Mouse (Mus musculus) CH12.LX (cell line): ENCODE data around the gene Ttc36.

ENCODE experiments used
- CTCF ChIP-seq, 2 experiments: IDR thresholded peaks in 1 of 2; conservative IDR thresholded peaks in 1 of 2; 2 replicates each; pipeline ENCODE4 v1.5.1; 2011 to 2012; ENCODE audit warnings: low read depth in 2 of 2, low read length in 2 of 2, improper control_type of control experiment in 1 of 2, inconsistent platforms in 1 of 2, mild to moderate bottlenecking in 1 of 2, moderate library complexity in 1 of 2
- GABPA ChIP-seq: IDR thresholded peaks from 2 replicates; pipeline ENCODE4 v1.6.1; 2012; ENCODE audit warnings: low read depth, low read length, improper control_type of control experiment, inconsistent platforms; ENCODE audit not compliant: insufficient replicate concordance
- HCFC1 ChIP-seq: IDR thresholded peaks from 2 replicates; pipeline ENCODE4 v1.6.1; 2012; ENCODE audit warnings: low read depth, mild to moderate bottlenecking, inconsistent platforms, low read length, improper control_type of control experiment
- KAT2A ChIP-seq: IDR thresholded peaks from 2 replicates; pipeline ENCODE4 v1.6.1; 2012; ENCODE audit warnings: low read length, improper control_type of control experiment, inconsistent platforms; ENCODE audit not compliant: insufficient replicate concordance
- NELFE ChIP-seq: IDR thresholded peaks from 2 replicates; pipeline ENCODE4 v1.6.1; 2011; ENCODE audit warnings: low read depth, low read length, improper control_type of control experiment
- POLR2A ChIP-seq: IDR thresholded peaks from 2 replicates; pipeline ENCODE4 v1.6.1; 2011; ENCODE audit warnings: low read depth, mild to moderate bottlenecking, improper control_type of control experiment, low read length
- USF1 ChIP-seq: IDR thresholded peaks from 2 replicates; pipeline ENCODE4 v1.6.1; 2014; ENCODE audit warnings: low read depth, mild to moderate bottlenecking, inconsistent platforms, low read length, improper control_type of control experiment

- TF ChIP-seq CTCF (conservative IDR thresholded peaks at IDR 0.05 in 1 of 2, IDR thresholded peaks at IDR 0.05 in 1 of 2; ENCODE audit: low read depth in 2 of 2, low read length in 2 of 2) (no peak), USF1 (no peak), KAT2A (no peak), POLR2A (no peak), HCFC1 (no peak), NELFE (no peak), GABPA (no peak)
Observed at GRCm38 (mm10) chr9:44828944-44829343, 26.1 kb upstream of the Ttc36 start.
